Mouse (Mus musculus): ENCODE data around the gene Tmem158.

DNA sequence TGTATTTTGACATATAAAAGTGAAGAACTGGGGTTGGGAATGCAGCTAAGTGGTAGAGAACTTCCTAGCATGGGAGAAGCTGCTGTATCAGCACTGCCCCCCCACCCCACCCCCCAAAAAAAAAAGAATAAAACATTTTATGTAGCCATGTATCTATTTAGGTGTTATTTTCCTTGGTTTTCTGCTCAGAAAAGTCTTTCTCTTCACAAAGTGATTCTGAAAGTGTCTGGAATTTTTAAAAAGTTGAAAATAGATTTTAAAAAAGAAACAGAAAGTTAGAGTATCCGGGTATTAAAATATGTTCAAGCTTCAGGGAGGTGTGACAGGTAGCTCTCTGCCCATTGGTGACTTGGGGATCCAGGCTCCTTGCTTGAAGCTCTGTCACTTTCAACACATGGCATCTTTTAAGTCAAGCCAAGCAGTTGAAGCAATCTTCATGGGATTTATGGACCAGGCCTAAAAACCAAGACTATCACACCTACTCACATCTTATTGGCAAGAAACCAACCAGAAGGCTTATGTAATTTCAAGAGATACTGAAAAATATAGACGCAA, 42.3 kb upstream of the Tmem158 start:
- TF ChIP-seq POLR2A (IDR thresholded peaks at IDR 0.05; ENCODE audit: low read depth, low read length) (no peak), CTCF (conservative IDR thresholded peaks at IDR 0.05; ENCODE audit: insufficient read depth, insufficient read length, low read depth, low read length) (no peak)
